Mouse (Mus musculus) cortical plate, adult 2 months (tissue): ENCODE data around the gene Hypk.

Experiments used
- CTCF ChIP-seq: fragments of 200-500 bp; IDR thresholded peaks from 2 replicates; pipeline ENCODE4 v1.5.1; 2011; ENCODE audit warnings: mild to moderate bottlenecking, control low read depth, low read length; ENCODE audit not compliant: insufficient read depth; ENCODE audit errors: extremely low read depth
- POLR2A ChIP-seq: fragments of 200-500 bp; IDR thresholded peaks from 2 replicates; pipeline ENCODE4 v1.6.1; 2011; ENCODE audit warnings: mild to moderate bottlenecking, low read length, control low read depth; ENCODE audit not compliant: insufficient read depth; ENCODE audit errors: extremely low read depth

- TF ChIP-seq CTCF (no peak), POLR2A (no peak)
Measured at GRCm38 (mm10) chr2:121483576-121483975, 30.5 kb downstream of the Hypk start.
